Mouse (Mus musculus) E14TG2a.4 (cell line): ENCODE measurements around the gene Mettl21e.

Source experiments
- H3K27me3 ChIP-seq: 2 replicates; pipeline ENCODE4 v1.6.1; 2014; ENCODE audit warnings: low read length, control low read depth; ENCODE audit not compliant: insufficient read depth
- H3K36me3 ChIP-seq: 2 replicates; pipeline ENCODE4 v1.6.1; 2014; ENCODE audit warnings: low read length, control low read depth; ENCODE audit not compliant: insufficient read depth
- H3K4me1 ChIP-seq: replicated peaks from 2 replicates; pipeline ENCODE4 v1.6.1; 2014; ENCODE audit warnings: low read depth, low read length, control low read depth
- H3K4me3 ChIP-seq: replicated peaks from 2 replicates; pipeline ENCODE4 v1.5.1; 2014; ENCODE audit warnings: mild to moderate bottlenecking, low read length
- H3K9me3 ChIP-seq: 2 replicates; pipeline ENCODE4 v1.6.1; 2014; ENCODE audit warnings: low read length, control low read depth
- CTCF ChIP-seq: conservative IDR thresholded peaks from 2 replicates; pipeline ENCODE4 v1.5.1; 2014; ENCODE audit warnings: low read length
- NANOG ChIP-seq: IDR thresholded peaks from 2 replicates; pipeline ENCODE4 v1.6.1; 2014; ENCODE audit warnings: borderline replicate concordance, low read length, mixed read lengths
- POU5F1 ChIP-seq: IDR thresholded peaks from 2 replicates; pipeline ENCODE4 v1.6.1; 2014; ENCODE audit warnings: low read length, borderline replicate concordance

Gene Mettl21e

GRCm38 (mm10) chr1:44214443-44214842, 4.3 kb downstream of the Mettl21e start:
- Histone ChIP-seq H3K4me1 (no peaks in the 10 kb centered on the region), H3K27me3 (no peaks in the 10 kb centered on the region), H3K9me3 (no peaks in the 10 kb centered on the region), H3K36me3 (no peaks in the 10 kb centered on the region), H3K4me3 (no peak overlapping the region)
- TF ChIP-seq POU5F1 (no peak), CTCF (no peak), NANOG (no peak)

- Histone ChIP-seq H3K4me3 (no peak overlapping the region), H3K27me3 (peaks cover 18% of the 10 kb centered on the region), H3K36me3 (no peaks in the 10 kb centered on the region), H3K4me1 (peaks cover 10% of the 10 kb centered on the region; the same call in 1 of the 2 replicates), H3K9me3 (peaks cover 11% of the 10 kb centered on the region)
- TF ChIP-seq POU5F1 (no peak), CTCF (no peak), NANOG (no peak)
These were observed 15.9 kb downstream of the Mettl21e start for GRCm38 (mm10) chr1:44202876-44203275.

DNA sequence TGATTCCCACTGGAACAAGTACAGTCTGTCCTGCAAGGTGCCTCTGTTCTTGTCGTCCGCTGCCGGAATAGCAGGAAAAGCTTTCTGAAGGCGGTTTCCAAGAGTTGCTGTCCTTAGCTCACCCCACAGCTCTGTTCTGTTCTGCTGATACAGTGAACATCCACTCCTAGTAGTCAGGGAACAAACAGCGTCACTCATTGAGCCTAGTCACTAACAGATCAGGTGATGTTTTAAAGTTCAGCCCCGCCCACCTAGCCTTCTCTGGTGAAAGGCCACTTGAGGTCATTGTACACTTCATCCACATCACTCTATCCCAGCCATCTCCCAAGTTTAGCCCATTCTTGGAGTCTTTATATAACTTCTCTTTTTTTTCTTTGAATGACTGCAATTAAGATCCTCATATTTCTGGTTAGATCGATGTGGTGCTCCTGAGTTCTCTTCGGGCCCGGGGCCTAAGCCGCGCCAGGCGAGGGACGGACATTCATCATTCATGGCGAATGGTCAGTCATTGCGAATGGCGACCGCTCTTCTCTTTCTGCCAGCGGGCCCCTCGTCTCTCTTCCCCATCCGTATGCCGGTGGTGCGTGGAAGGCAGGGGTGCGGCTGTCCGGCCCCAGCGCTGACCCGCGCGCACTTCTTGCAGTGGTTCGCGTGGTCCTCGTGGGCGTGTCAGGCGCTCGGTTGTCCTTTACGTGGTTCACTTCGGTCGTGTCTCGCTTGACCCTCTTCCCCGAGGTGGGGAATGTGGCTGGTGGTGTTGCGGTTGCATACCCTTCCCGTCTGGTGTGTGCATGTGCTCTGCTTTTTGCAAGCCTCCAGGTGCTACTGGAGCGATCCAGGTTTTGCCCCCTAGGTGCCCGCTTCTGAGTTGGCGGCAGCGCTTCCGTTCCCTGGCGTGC, 20.2 kb downstream of the Mettl21e start:
- no peaks in the 10 kb centered on the region for H3K36me3 ChIP-seq
- TF ChIP-seq POU5F1 = no peak
- TF ChIP-seq CTCF = no peak
- TF ChIP-seq NANOG = no peak
- H3K9me3 ChIP-seq = peaks cover 11% of the 10 kb centered on the region
- H3K4me3 ChIP-seq = peak overlapping the region; percentile 73
- H3K27me3 ChIP-seq = peaks cover 18% of the 10 kb centered on the region
- peaks cover 10% of the 10 kb centered on the region; the same call in 1 of the 2 replicates for H3K4me1 ChIP-seq

- no peak for TF ChIP-seq POU5F1
- no peak for TF ChIP-seq CTCF
- no peak for TF ChIP-seq NANOG
These were observed 32.4 kb downstream of the Mettl21e start for GRCm38 (mm10) chr1:44186396-44186795.

GRCm38 (mm10) chr1:44178086-44178485, 40.7 kb downstream of the Mettl21e start:
- TF ChIP-seq NANOG (no peak), CTCF (no peak), POU5F1 (no peak)
- Histone ChIP-seq H3K4me1 (no peaks in the 10 kb centered on the region), H3K36me3 (peaks cover 74% of the 10 kb centered on the region), H3K9me3 (no peaks in the 10 kb centered on the region), H3K4me3 (no peak overlapping the region), H3K27me3 (no peaks in the 10 kb centered on the region)

More at GRCm38 (mm10) chr1:44186396-44186795, 32.4 kb downstream of the Mettl21e start:
- Histone ChIP-seq H3K4me3 (no peak overlapping the region), H3K4me1 (no peaks in the 10 kb centered on the region), H3K36me3 (0 out of 2 replicates have a peak, but pooled peaks cover 3% of the 10 kb centered on the region), H3K27me3 (no peaks in the 10 kb centered on the region), H3K9me3 (no peaks in the 10 kb centered on the region)

- TF ChIP-seq NANOG (no peak), CTCF (peak; percentile 46), POU5F1 (no peak)
- no peaks in the 10 kb centered on the region for H3K9me3 ChIP-seq
- H3K4me1 ChIP-seq = no peaks in the 10 kb centered on the region
- H3K27me3 ChIP-seq = no peaks in the 10 kb centered on the region
- no peak overlapping the region for H3K4me3 ChIP-seq
- peaks cover 68% of the 10 kb centered on the region for H3K36me3 ChIP-seq
These were observed 44.9 kb downstream of the Mettl21e start for GRCm38 (mm10) chr1:44173903-44174302.

DNA sequence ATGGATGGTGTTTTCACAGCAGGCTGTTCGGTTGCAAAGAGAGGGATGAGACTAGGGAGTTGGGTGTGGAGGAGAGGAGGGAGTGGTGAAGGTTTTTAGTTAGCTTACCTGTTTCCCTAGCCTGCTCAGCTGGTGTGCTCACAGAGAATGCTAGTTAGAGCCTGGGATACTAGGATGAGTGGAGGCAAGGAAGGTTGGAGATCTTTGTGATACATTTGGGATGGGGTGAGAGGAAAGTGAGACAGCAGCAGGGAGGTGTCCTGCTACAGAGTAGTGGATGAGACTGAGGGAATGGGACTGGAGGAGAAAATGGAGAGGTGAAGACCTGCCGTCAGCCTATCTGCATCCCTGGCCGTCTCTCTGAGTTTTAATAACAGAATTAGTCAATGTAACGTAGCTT, 46.1 kb downstream of the Mettl21e start:
- TF ChIP-seq NANOG = no peak
- no peak for TF ChIP-seq CTCF
- no peak for TF ChIP-seq POU5F1
- no peaks in the 10 kb centered on the region for H3K27me3 ChIP-seq
- no peaks in the 10 kb centered on the region for H3K9me3 ChIP-seq
- H3K4me3 ChIP-seq = no peak overlapping the region
- H3K4me1 ChIP-seq = no peaks in the 10 kb centered on the region
- H3K36me3 ChIP-seq = peaks cover 63% of the 10 kb centered on the region

DNA sequence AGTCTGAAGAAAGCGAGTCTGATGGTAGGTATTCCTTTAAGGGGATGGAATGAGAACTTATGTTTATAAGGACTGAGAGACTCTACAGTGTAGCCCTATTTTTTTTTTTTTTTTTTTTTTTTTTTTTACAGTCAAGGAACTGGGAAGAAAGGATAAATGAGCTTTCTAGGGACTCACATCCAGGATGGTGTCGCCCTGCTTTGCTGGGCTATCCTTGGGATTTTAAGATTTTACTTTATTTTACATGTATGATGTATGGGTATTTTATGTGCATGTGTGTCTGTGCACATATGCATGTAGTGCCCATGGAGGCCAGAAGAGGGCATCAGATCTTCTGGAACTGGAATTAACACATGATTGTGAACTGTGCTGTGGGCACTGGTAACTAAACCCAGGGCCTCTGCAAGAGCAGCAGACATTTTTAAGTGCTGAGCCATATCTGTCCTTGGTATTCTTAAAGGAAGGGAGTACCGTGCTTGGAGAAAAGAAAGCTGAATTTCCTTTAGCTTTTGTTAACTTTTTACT, 50.8 kb downstream of the Mettl21e start:
- Histone ChIP-seq H3K27me3 (no peaks in the 10 kb centered on the region), H3K9me3 (no peaks in the 10 kb centered on the region), H3K4me1 (no peaks in the 10 kb centered on the region; the same call in 1 of the 2 replicates), H3K4me3 (no peak overlapping the region), H3K36me3 (peaks cover 56% of the 10 kb centered on the region)
- TF ChIP-seq NANOG (no peak), CTCF (peak; percentile 44; the same call in 1 of the 2 replicates)

- H3K9me3 ChIP-seq = no peaks in the 10 kb centered on the region
- no peaks in the 10 kb centered on the region for H3K27me3 ChIP-seq
- no peaks in the 10 kb centered on the region; the same call in 1 of the 2 replicates for H3K4me1 ChIP-seq
- H3K4me3 ChIP-seq = no peak overlapping the region
- TF ChIP-seq NANOG = no peak
- TF ChIP-seq CTCF = no peak
- no peak for TF ChIP-seq POU5F1
- H3K36me3 ChIP-seq = peaks cover 82% of the 10 kb centered on the region
These were observed 56.4 kb downstream of the Mettl21e start for GRCm38 (mm10) chr1:44162389-44162788.
